Mouse (Mus musculus): ENCODE measurements around the gene Tmem255a.
"Not testable (repeated sequence)": the region's sequence is repeated elsewhere in the genome, so short reads cannot be mapped to it uniquely, and the experiment has no call there.

DNA sequence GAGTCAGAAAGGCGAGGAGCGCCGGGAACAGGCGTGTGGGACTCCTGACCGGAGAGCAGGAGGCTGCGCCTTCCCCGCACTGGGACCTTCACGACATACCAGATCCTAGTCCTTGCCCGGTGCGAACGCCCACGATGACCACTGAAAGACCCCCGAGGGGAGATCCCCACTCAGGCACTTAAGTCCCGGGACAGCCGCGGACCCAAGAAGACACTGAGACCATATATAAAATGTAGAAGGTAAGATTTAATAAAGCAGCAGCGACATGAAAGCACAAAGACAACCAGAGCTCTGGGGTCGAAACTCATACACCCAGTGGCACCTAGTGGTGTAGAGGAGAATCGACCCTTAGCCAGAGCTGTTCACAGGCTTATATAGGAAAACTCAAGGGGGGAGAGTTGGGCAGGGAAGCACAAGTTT lies 72.3 kb downstream of the Tmem255a start:
- not testable (repeated sequence) for TF ChIP-seq MAX (IDR thresholded peaks at IDR 0.05; ENCODE audit: low read depth); POLR2A (IDR thresholded peaks at IDR 0.05; ENCODE audit: insufficient read length, low read depth); MYOG (IDR thresholded peaks at IDR 0.05; ENCODE audit: control insufficient read depth in 1 of 3, insufficient read depth in 1 of 3, insufficient read length in 2 of 3, low read depth in 2 of 3); E2F4 (IDR thresholded peaks at IDR 0.05; ENCODE audit: insufficient read depth); POLR2AphosphoS2 (IDR thresholded peaks at IDR 0.05; ENCODE audit: insufficient read length, low read depth); CEBPB (IDR thresholded peaks at IDR 0.05; ENCODE audit: insufficient read depth, poor library complexity, severe bottlenecking); USF1 (IDR thresholded peaks at IDR 0.05; ENCODE audit: low read depth); REST (IDR thresholded peaks at IDR 0.05; ENCODE audit: insufficient read depth, insufficient read length); TCF12 (IDR thresholded peaks at IDR 0.05; ENCODE audit: insufficient read depth, poor library complexity, severe bottlenecking)

All from myocyte (in vitro differentiated cells).